Mouse (Mus musculus) regulatory T cell (primary cell): ENCODE measurements around the gene Olfr444.

Source experiments
- in situ Hi-C: fragments of 300-600 bp; cut with MboI, MseI; formaldehyde crosslinking; loops from one replicate; pipeline ENCODE4 v1.15.1; 2025; ENCODE audit warnings: high pct_unique_total_duplicates

The Olfr444 gene

DNA sequence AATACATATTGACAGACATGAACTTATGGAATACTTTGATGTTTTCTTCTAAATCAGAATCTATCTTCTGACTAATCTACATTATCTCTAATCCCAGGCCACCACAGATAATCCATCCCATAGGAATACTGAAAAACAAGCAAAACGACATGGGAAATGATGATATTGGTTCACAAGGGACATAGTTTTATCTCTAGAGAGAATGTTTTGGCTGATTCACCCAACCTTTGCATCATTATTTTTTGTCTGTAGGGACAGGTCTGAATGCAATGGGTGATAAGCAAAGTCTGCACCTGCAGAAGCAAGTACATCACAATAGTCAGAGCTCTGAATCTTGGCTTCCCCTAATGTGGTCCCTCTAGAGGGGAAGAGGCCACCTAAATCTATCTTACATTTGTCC, at the start of gene Olfr444:
Olfr444 (plus strand) TSS at position 301 of the 400 bp plus-strand sequence.
- in situ Hi-C loops = no loop called here

DNA sequence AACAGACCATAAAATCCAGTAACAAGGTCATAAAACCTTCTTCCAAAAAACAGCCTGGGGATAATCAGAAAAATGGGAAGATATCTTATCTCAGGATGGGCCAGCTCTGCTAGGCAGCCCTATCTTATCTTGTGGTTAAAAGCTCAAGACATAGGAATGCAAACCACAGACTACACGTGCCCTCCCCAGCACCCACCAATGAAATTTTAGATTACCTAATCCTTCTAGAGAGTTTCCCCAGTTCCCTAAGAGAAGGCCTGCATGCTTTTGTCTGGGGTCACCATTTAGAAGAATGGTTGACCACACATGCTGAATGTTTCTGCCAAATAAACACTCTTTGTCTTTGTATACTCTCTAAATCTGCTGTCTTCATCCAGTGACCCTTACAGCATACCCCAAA, 48.5 kb upstream of the Olfr444 start:
- in situ Hi-C loops = no loop called here

DNA sequence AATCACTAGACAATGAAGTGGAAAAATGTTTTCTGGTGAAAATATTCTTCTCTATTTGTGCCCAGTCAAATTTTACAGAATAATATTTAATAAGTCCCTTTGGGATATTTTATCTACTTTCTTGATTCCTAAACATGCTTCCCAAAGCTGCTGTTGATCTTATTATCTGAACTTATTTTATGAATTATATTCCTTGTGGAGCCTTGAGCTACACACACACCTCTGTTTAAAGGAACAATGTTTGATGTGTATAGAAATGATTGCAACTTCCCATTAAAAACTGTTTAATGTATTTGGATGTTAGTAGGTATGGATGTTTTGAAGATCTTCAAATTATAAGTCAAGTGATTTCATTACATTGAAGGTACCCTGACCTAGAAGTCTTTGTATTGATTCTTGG, 40.3 kb upstream of the Olfr444 start, which contains the start of gene Olfr447:
Olfr447 (plus strand) TSS at position 301 of the 400 bp plus-strand sequence.
- in situ Hi-C loops = no loop called here

DNA sequence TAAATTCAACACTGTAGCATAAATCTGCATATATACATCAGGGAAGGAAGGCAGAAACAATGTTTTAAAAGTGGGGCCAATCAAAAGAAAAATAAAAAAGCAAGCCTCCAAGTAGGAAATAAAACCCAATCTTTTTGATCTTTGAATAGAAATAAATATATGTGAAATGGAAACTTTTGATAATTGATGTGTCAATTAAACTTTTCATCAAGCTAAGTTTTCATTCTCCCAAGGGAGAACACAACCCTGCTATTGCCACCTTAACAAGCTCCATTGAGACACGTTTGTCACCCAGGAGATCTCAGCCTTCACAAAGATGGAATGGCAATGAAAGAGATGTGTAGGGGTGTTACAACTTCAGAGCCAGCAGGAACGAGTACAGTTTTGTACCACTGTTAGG, 27.8 kb upstream of the Olfr444 start, which contains the start of gene Olfr446:
Olfr446 (plus strand) TSS at position 301 of the 400 bp plus-strand sequence.
- in situ Hi-C loops = no loop called here

DNA sequence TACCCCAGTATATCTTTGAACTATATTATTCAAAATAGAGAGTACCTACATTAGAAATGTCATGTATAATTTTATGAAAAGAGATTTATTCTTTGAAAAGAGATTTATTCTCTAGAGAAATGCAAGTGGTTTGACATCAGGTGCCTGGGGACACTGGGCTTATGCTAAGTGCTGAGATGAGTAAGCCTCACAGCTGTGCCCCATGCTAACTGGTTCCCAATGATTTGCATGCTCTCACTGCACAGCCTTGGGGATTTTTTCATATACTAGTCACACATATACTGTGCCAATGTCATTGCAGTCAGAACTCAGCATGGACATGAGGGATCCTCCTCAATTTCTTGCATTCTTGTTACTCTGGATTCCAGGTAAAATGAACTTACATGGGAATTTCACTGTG, 31.5 kb downstream of the Olfr444 start:
- in situ Hi-C loops = no loop called here
